Comparison of ENCODE assay signal across 8 mouse cellular contexts in genomic region chr4:138319508-138319907, GRCm38 (mm10). TPM values are rescaled to one million over a fixed set of nuclear protein-coding genes. Genes with fewer than 3 reads are reported as not detected.
DNase-seq lines count a peak whose midpoint lies in the region; ATAC-seq and TF ChIP-seq lines count a peak whose summit lies in the region.

No protein-coding gene starts in this region.

- H3K4me2 ChIP-seq in kidney, embryonic 16.5 days (replicated peaks; ENCODE audit: low read depth, low read length), result no peak overlapping the region

- no peak overlapping the region for H3K9ac ChIP-seq in kidney, embryonic 16.5 days (replicated peaks; ENCODE audit: low read length)
- no peak overlapping the region for H3K9ac ChIP-seq in liver, adult 2 months (ENCODE audit: low read depth, low read length)

- peak; percentile 100 for TF ChIP-seq CTCF in liver, adult 2 months (IDR thresholded peaks at IDR 0.05; ENCODE audit: low read depth, low read length)
- TF ChIP-seq CTCF in olfactory bulb, adult 2 months (IDR thresholded peaks at IDR 0.05; ENCODE audit: insufficient read depth, low read depth, low read length), result peak; percentile 90

- no peaks in the 10 kb centered on the region for H3K4me1 ChIP-seq in kidney, embryonic 16.5 days (ENCODE audit: insufficient read depth, low read length)
- peaks cover 14% of the 10 kb centered on the region for H3K4me1 ChIP-seq in liver, adult 2 months (ENCODE audit: control insufficient read depth, insufficient read depth, low read length)
- peaks cover 29% of the 10 kb centered on the region for H3K4me1 ChIP-seq in olfactory bulb, adult 2 months (ENCODE audit: control insufficient read depth, insufficient read depth, low read length)

- H3K27me3 ChIP-seq in kidney, embryonic 16.5 days (ENCODE audit: insufficient read depth, low read length), result no peaks in the 10 kb centered on the region
- H3K27me3 ChIP-seq in liver, adult 2 months (ENCODE audit: control insufficient read depth, insufficient read depth, low read length), result no peaks in the 10 kb centered on the region

- no peak overlapping the region for H3K27ac ChIP-seq in kidney, embryonic 16.5 days (ENCODE audit: low read length)
- H3K27ac ChIP-seq in liver, adult 2 months (replicated peaks; ENCODE audit: insufficient read depth, low read depth, low read length), result no peak overlapping the region
- H3K27ac ChIP-seq in olfactory bulb, adult 2 months (ENCODE audit: insufficient read depth, low read depth, low read length), result no peak overlapping the region

- no peak overlapping the region for H3K4me3 ChIP-seq in kidney, embryonic 16.5 days (ENCODE audit: low read length)
- H3K4me3 ChIP-seq in liver, adult 2 months (ENCODE audit: insufficient read depth, low read depth, low read length), result no peak overlapping the region; the same call in 1 of the 2 replicates
- no peak overlapping the region for H3K4me3 ChIP-seq in olfactory bulb, adult 2 months (ENCODE audit: insufficient read depth, low read depth, low read length)

- peaks cover 11% of the 10 kb centered on the region for H3K36me3 ChIP-seq in kidney, embryonic 16.5 days (ENCODE audit: insufficient read depth, low read length)
- peaks cover 9% of the 10 kb centered on the region; the same call in 1 of the 2 replicates for H3K36me3 ChIP-seq in liver, adult 2 months (ENCODE audit: control insufficient read depth, insufficient read depth, low read length)

- no peak for TF ChIP-seq POLR2A in liver, adult 2 months (IDR thresholded peaks at IDR 0.05; ENCODE audit: extremely low read depth, insufficient read depth, low read length)
- no peak for TF ChIP-seq POLR2A in olfactory bulb, adult 2 months (IDR thresholded peaks at IDR 0.05; ENCODE audit: insufficient read depth, low read depth, low read length)

- ATAC-seq in kidney, embryonic 16.5 days (ENCODE audit: low FRiP score, low TSS enrichment), result 0 out of 2 replicates have a peak, but pooled peaks have one; percentile 4

- DNase-seq in 3T3-L1 (ENCODE audit: low read depth, low spot score) (peak; percentile 90), ZHBTc4 (ENCODE audit: low read depth, low spot score) (peak; percentile 91)
- DNase-seq in cerebellum, postnatal 36 days, result peak; percentile 84 to 94
- DNase-seq in gastrocnemius, postnatal 25 days, result peak; percentile 63
- peak; percentile 80 for DNase-seq in liver, adult 2 months (ENCODE audit: extremely low read depth, low read depth, low spot score)
- DNase-seq in testis, postnatal 14 days (ENCODE audit: low spot score), result peak; percentile 79

- 30% methylated on average over 10 of the region's 10 CpGs for WGBS in kidney, embryonic 16.5 days
- 25% methylated on average over 10 of the region's 10 CpGs for WGBS in liver, adult 2 months
- WGBS in olfactory bulb, adult 2 months, result 25% methylated on average over 10 of the region's 10 CpGs

- peaks cover 8% of the 10 kb centered on the region for H3K79me2 ChIP-seq in liver, adult 2 months (ENCODE audit: control insufficient read depth, insufficient read depth, low read length)

- H3K9me3 ChIP-seq in kidney, embryonic 16.5 days (ENCODE audit: low read length), result peaks cover 4% of the 10 kb centered on the region; the same call in 1 of the 2 replicates

RNA-seq across cellular contexts. Expression of gene Pink1, which starts 6.6 kb away (rescaled TPM):
- 100 to 1,000 TPM; 436 to 528 TPM for total RNA-seq in gastrocnemius, postnatal 25 days (2021)
- polyA plus RNA-seq in kidney, embryonic 16.5 days (2015; fragmentation: Nextera tagmentation; extraction: Ambion mirVana), result 54.4 and 56.0 TPM in 2 replicates
- 134 and 150 TPM in 2 replicates for total RNA-seq in liver, adult 2 months (2014; rRNA removed)
- 192 and 217 TPM in 2 replicates for polyA plus RNA-seq in liver, adult 2 months (2012; rRNA removed)
- polyA plus RNA-seq in olfactory bulb, adult 2 months (2012; ENCODE audit: insufficient read depth, insufficient read length, low replicate concordance, missing spikeins), result not detected in 2 replicates

RNA-seq across cellular contexts. Expression of gene Ddost, which starts 15.0 kb away (rescaled TPM):
- total RNA-seq in gastrocnemius, postnatal 25 days (2021), result 10 to 100 TPM; 30.6 to 37.0 TPM
- 407 and 438 TPM in 2 replicates for polyA plus RNA-seq in kidney, embryonic 16.5 days (2015; fragmentation: Nextera tagmentation; extraction: Ambion mirVana)
- total RNA-seq in liver, adult 2 months (2014; rRNA removed), result 93.9 and 114 TPM in 2 replicates
- polyA plus RNA-seq in liver, adult 2 months (2012; rRNA removed), result 141 and 145 TPM in 2 replicates
- 218 TPM in 1 of 2 replicates, not detected in the other for polyA plus RNA-seq in olfactory bulb, adult 2 months (2012; ENCODE audit: insufficient read depth, insufficient read length, low replicate concordance, missing spikeins)

RNA-seq across cellular contexts. Expression of gene Cda, which starts 48.3 kb away (rescaled TPM):
- total RNA-seq in gastrocnemius, postnatal 25 days (2021), result 1 to 10 TPM in 1 of 2 experiments, under 1 TPM in 1; 0.82 to 1.2 TPM
- 24.6 and 27.1 TPM in 2 replicates for polyA plus RNA-seq in kidney, embryonic 16.5 days (2015; fragmentation: Nextera tagmentation; extraction: Ambion mirVana)
- total RNA-seq in liver, adult 2 months (2014; rRNA removed), result 4.5 and 4.8 TPM in 2 replicates
- 33.1 and 34.1 TPM in 2 replicates for polyA plus RNA-seq in liver, adult 2 months (2012; rRNA removed)
- polyA plus RNA-seq in olfactory bulb, adult 2 months (2012; ENCODE audit: insufficient read depth, insufficient read length, low replicate concordance, missing spikeins), result not detected in 2 replicates

Comparison
In these comparisons a context has a peak if more than half of its experiments do, and no peak if none do; other contexts are left out.
1. RNA of gene Cda, which starts 48.3 kb away (polyA plus RNA-seq): 33.1 to 34.1 TPM in liver, adult 2 months and 24.6 to 27.1 TPM in kidney, embryonic 16.5 days; not detected in olfactory bulb, adult 2 months; every median in the first group is over 10 times any median in the second.
2. Peak in every context shown above with its lines, with median percentiles within 50 percentile points of each other: DNase-seq.